Mouse (Mus musculus): ENCODE data around the gene Herc3. TPM values are rescaled to one million over a fixed set of nuclear protein-coding genes. Genes with fewer than 3 reads are reported as not detected.
A peak's percentile ranks its signal among the peaks of the same experiment; 100 is the strongest.

The Herc3 gene
- total and polyA plus RNA-seq, 2 experiments from 2014 or later: 44.4 to 130 TPM

- H3K36me3 ChIP-seq (replicated peaks; ENCODE audit: control insufficient read depth, insufficient read depth, low read length): peaks cover 4% of the 10 kb centered on the region; the same call in 1 of the 2 replicates
- 89% methylated on average over 9 of the region's 9 CpGs for WGBS
Measured at GRCm38 (mm10) chr6:58846850-58847692, 15.8 kb downstream of the Herc3 start.

GRCm38 (mm10) chr6:58847836-58848235 lies 16.6 kb downstream of the Herc3 start:
- no peak for TF ChIP-seq EP300 (IDR thresholded peaks at IDR 0.05; ENCODE audit: low read depth)
- no peak for TF ChIP-seq CTCF (IDR thresholded peaks at IDR 0.05; ENCODE audit: low read depth)
- Histone ChIP-seq H3K4me3 (ENCODE audit: low read depth, low read length) (no peak overlapping the region), H3K27ac (ENCODE audit: low read depth) (no peak overlapping the region), H3K27me3 (ENCODE audit: control insufficient read depth, insufficient read depth, low read length) (no peaks in the 10 kb centered on the region), H3K9me3 (replicated peaks; ENCODE audit: control insufficient read depth, low read length) (no peaks in the 10 kb centered on the region), H3K36me3 (replicated peaks; ENCODE audit: control insufficient read depth, insufficient read depth, low read length) (peaks cover 4% of the 10 kb centered on the region; the same call in 1 of the 2 replicates), H3K4me1 (ENCODE audit: control insufficient read depth, insufficient read depth) (no peaks in the 10 kb centered on the region), H3K4me2 (ENCODE audit: low read depth, low read length) (no peak overlapping the region), H3K9ac (replicated peaks; ENCODE audit: low read depth, low read length) (no peak overlapping the region)
- ATAC-seq (ENCODE audit: insufficient read depth, low read depth) (no peak), DNase-seq (ENCODE audit: low spot score) (no peak)
- WGBS: 66% methylated on average over 5 of the region's 5 CpGs

More at GRCm38 (mm10) chr6:58846850-58847692, 15.8 kb downstream of the Herc3 start:
- Histone ChIP-seq H3K4me3 (ENCODE audit: low read depth, low read length) (no peak overlapping the region), H3K27ac (ENCODE audit: low read depth) (no peak overlapping the region), H3K9me3 (replicated peaks; ENCODE audit: control insufficient read depth, low read length) (no peaks in the 10 kb centered on the region), H3K9ac (replicated peaks; ENCODE audit: low read depth, low read length) (no peak overlapping the region), H3K4me1 (ENCODE audit: control insufficient read depth, insufficient read depth) (no peaks in the 10 kb centered on the region), H3K4me2 (ENCODE audit: low read depth, low read length) (no peak overlapping the region), H3K27me3 (ENCODE audit: control insufficient read depth, insufficient read depth, low read length) (no peaks in the 10 kb centered on the region)
- ATAC-seq (ENCODE audit: insufficient read depth, low read depth) (no peak), DNase-seq (ENCODE audit: low spot score) (no peak)
- TF ChIP-seq CTCF (IDR thresholded peaks at IDR 0.05; ENCODE audit: low read depth) (no peak), EP300 (IDR thresholded peaks at IDR 0.05; ENCODE audit: low read depth) (no peak)

DNA sequence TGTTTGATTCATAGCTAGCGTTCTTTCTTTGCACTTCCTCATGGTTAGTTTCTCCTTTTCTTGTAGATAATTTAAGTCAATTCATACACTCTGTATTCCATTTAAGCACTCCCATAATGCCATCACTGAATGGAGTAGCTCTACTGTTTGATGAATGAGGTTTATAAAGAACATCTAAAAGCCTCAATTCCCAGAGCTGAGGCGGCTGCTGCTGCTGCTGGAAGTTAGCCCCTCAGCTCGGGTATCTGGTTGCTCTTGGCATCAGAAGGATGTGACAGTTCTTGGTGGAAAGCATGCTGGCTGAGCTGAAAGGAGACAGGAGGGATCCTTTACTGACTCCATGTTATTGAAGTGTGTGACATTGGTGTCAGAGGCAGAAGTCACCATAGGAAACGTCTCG lies 18.1 kb downstream of the Herc3 start:
- no peak overlapping the region for H3K4me3 ChIP-seq (ENCODE audit: low read depth, low read length)
- peaks cover 3% of the 10 kb centered on the region; the same call in 1 of the 2 replicates for H3K4me1 ChIP-seq (ENCODE audit: control insufficient read depth, insufficient read depth)
- TF ChIP-seq CTCF (IDR thresholded peaks at IDR 0.05; ENCODE audit: low read depth) (no peak), EP300 (IDR thresholded peaks at IDR 0.05; ENCODE audit: low read depth) (no peak)
- ATAC-seq (ENCODE audit: insufficient read depth, low read depth): no peak
- no peak overlapping the region for H3K9ac ChIP-seq (replicated peaks; ENCODE audit: low read depth, low read length)
- no peak for DNase-seq (ENCODE audit: low spot score)
- no peaks in the 10 kb centered on the region for H3K27me3 ChIP-seq (ENCODE audit: control insufficient read depth, insufficient read depth, low read length)
- H3K9me3 ChIP-seq (replicated peaks; ENCODE audit: control insufficient read depth, low read length): no peaks in the 10 kb centered on the region
- peaks cover 4% of the 10 kb centered on the region; the same call in 1 of the 2 replicates for H3K36me3 ChIP-seq (replicated peaks; ENCODE audit: control insufficient read depth, insufficient read depth, low read length)
- WGBS: 76% methylated on average over 5 of the region's 5 CpGs
- H3K4me2 ChIP-seq (ENCODE audit: low read depth, low read length): no peak overlapping the region
- no peak overlapping the region for H3K27ac ChIP-seq (ENCODE audit: low read depth)

GRCm38 (mm10) chr6:58855676-58856367 lies 24.6 kb downstream of the Herc3 start:
- no peak overlapping the region for H3K4me3 ChIP-seq (ENCODE audit: low read depth, low read length)
- H3K9me3 ChIP-seq (replicated peaks; ENCODE audit: control insufficient read depth, low read length): no peaks in the 10 kb centered on the region
- peaks cover 17% of the 10 kb centered on the region for H3K4me1 ChIP-seq (ENCODE audit: control insufficient read depth, insufficient read depth)
- no peak overlapping the region for H3K4me2 ChIP-seq (ENCODE audit: low read depth, low read length)
- DNase-seq (ENCODE audit: low spot score): no peak
- no peak for ATAC-seq (ENCODE audit: insufficient read depth, low read depth)
- TF ChIP-seq CTCF (IDR thresholded peaks at IDR 0.05; ENCODE audit: low read depth): no peak
- TF ChIP-seq EP300 (IDR thresholded peaks at IDR 0.05; ENCODE audit: low read depth): no peak
- H3K27me3 ChIP-seq (ENCODE audit: control insufficient read depth, insufficient read depth, low read length): no peaks in the 10 kb centered on the region
- 82% methylated on average over 10 of the region's 10 CpGs for WGBS
- no peak overlapping the region for H3K9ac ChIP-seq (replicated peaks; ENCODE audit: low read depth, low read length)
- 0 out of 2 replicates have a peak overlapping the region, but pooled peaks have one; percentile 16 for H3K27ac ChIP-seq (ENCODE audit: low read depth)
- peaks cover 24% of the 10 kb centered on the region for H3K36me3 ChIP-seq (replicated peaks; ENCODE audit: control insufficient read depth, insufficient read depth, low read length)

- Histone ChIP-seq H3K4me3 (ENCODE audit: low read depth, low read length) (no peak overlapping the region), H3K36me3 (replicated peaks; ENCODE audit: control insufficient read depth, insufficient read depth, low read length) (peaks cover 24% of the 10 kb centered on the region), H3K9ac (replicated peaks; ENCODE audit: low read depth, low read length) (no peak overlapping the region; the same call in 1 of the 2 replicates), H3K27ac (ENCODE audit: low read depth) (peak overlapping the region; percentile 16; the same call in 1 of the 2 replicates), H3K9me3 (replicated peaks; ENCODE audit: control insufficient read depth, low read length) (no peaks in the 10 kb centered on the region), H3K27me3 (ENCODE audit: control insufficient read depth, insufficient read depth, low read length) (no peaks in the 10 kb centered on the region), H3K4me2 (ENCODE audit: low read depth, low read length) (no peak overlapping the region), H3K4me1 (ENCODE audit: control insufficient read depth, insufficient read depth) (peaks cover 17% of the 10 kb centered on the region)
- 37% methylated on average over 2 of the region's 2 CpGs for WGBS
- TF ChIP-seq EP300 (IDR thresholded peaks at IDR 0.05; ENCODE audit: low read depth) (no peak), CTCF (IDR thresholded peaks at IDR 0.05; ENCODE audit: low read depth) (no peak)
- ATAC-seq (ENCODE audit: insufficient read depth, low read depth) (no peak), DNase-seq (ENCODE audit: low spot score) (no peak)
Measured at GRCm38 (mm10) chr6:58856494-58856893, 25.2 kb downstream of the Herc3 start.
